Mouse (Mus musculus): Measurements from ENCODE around the gene Itgav.
A peak's percentile ranks its signal among the peaks of the same experiment; 100 is the strongest.
"Not testable (repeated sequence)": the region's sequence is repeated elsewhere in the genome, so short reads cannot be mapped to it uniquely, and the experiment has no call there.

Itgav gene

DNA sequence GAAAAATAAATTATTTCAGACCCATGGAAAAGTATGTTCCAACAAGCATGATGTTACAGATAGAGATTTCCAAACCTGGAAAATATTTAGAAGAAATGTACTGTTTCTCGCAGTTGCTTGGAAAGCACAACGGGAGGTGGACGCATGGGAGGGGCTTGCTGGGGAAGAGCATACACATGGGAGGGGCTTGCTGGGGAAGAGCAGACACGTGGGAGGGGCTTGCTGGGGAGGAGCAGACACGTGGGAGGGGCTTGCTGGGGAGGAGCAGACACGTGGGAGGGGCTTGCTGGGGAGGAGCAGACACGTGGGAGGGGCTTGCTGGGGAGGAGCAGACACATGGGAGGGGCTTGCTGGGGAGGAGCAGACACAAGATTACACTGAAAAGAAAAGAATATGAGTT is 10.9 kb upstream of the Itgav start:
- DNase-seq (ENCODE audit: low spot score) = not testable (repeated sequence)

DNA sequence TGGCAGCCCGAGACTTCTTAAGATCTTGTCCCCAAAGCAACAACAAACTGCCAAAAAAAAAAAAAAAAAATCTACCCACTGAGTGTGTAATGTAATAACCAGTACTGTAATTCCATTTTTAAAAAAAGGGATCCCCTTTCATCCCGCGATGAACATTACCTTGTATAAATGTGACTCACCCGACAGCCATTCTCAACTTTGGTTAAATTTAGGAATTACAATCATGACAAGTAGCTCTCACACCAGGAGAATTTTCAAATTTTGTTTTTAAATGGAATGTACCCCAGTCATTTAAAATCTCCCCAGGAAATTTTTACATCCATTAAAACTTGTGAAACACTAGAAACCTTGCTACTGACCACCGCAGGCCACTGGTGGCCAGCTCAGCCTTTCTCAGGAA is 10.3 kb upstream of the Itgav start:
- DNase-seq (ENCODE audit: low spot score) = no peak

GRCm38 (mm10) chr2:83714783-83715182 is 9.4 kb upstream of the Itgav start:
- no peak for DNase-seq (ENCODE audit: low spot score)

- DNase-seq (ENCODE audit: low spot score) = no peak
These were observed 5.9 kb upstream of the Itgav start for GRCm38 (mm10) chr2:83718341-83718740.

GRCm38 (mm10) chr2:83721635-83722034 is 2.6 kb upstream of the Itgav start:
- no peak for DNase-seq (ENCODE audit: low spot score)

GRCm38 (mm10) chr2:83722936-83723335 is 1.3 kb upstream of the Itgav start:
- DNase-seq (ENCODE audit: low spot score) = no peak

DNA sequence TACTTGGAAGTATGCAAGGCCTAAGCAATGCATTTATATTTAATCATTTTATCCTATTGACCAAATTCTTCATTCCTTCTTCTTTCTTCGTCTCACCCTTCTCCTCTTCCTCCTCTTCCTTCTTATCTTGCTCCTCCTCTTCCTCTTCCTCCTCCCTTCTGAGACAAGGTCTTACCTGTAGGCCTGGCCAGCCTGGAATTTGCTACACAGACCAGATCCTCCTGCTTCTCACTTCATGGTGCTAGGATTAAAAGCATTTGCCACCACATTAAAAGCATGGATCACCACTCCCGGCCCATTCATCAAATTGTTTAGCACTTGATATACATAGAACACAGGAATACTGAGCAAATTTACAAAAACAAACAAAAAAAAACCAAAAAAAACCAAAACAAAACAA is 851 bp upstream of the Itgav start:
- DNase-seq (ENCODE audit: low spot score) = no peak

- DNase-seq (ENCODE audit: low spot score) = no peak
These were observed 882 bp downstream of the Itgav start for GRCm38 (mm10) chr2:83724827-83725730.

DNA sequence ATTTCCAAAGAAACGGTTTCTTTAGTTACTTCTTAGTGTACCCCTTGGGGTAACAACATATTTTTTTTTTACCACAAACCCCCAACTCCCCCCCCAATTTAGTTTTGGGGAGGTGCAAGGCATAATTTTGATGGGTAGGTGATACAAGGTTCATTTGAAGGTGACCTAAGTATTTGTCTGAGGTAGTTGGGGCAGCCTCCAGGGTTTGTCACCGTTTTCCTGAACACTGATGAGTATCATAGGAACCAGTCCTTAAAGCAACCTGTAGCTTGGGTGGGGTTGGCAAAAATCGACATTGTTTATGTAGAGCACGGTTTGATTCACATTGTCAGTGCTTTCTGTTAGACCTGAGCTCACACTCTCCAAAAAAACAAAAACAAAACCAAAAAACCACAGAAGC is 1.6 kb downstream of the Itgav start:
- no peak for DNase-seq (ENCODE audit: low spot score)

DNA sequence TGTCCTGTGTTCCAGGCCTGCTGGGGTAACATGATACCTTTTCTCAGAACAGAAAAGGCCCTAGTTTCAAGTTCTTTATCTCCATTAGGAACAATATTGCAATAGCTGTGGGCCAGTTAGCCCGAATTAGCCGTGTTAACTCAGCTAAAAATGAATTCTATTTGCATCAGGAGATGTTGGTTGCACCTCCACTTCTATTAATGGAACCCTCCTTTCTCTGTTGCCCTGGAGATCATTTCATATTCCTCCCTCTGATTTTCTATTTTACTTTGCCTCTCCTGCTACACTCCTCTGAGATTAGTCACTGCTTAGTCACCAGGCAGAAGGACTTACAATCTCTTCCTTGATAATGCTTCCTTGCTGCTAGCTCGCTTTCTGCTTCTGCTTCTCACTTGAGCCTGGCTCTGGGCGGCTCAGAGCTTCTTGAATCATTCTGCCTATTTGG is 4.1 kb downstream of the Itgav start:
- DNase-seq (ENCODE audit: low spot score) = peak; percentile 77

DNA sequence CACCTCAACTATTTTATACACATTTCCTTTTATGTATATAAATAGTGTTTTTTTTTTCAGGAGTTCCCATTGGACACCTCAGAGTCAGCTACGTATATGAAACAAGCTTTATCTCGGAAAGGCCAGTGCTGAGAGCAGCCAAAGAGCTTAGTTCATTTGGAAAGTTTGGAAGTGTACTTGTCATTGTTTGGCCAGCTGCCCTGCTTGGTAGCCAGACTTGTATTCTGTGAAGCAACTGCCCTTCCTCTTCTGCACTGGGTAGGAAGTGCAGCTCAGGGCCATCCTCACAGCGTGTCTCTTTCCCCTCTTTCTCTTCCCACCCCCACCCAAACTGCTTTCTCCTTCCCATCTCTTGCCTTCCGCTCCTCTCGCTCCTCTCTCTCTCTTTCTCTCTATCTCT is 5.1 kb downstream of the Itgav start:
- DNase-seq (ENCODE audit: low spot score) = peak; percentile 57

GRCm38 (mm10) chr2:83732896-83733295 is 8.7 kb downstream of the Itgav start:
- no peak for DNase-seq (ENCODE audit: low spot score)

- no peak for DNase-seq (ENCODE audit: low spot score)
These were observed 9.8 kb downstream of the Itgav start for GRCm38 (mm10) chr2:83733981-83734393.

GRCm38 (mm10) chr2:83735276-83735675 is 11.1 kb downstream of the Itgav start:
- no peak for DNase-seq (ENCODE audit: low spot score)

DNA sequence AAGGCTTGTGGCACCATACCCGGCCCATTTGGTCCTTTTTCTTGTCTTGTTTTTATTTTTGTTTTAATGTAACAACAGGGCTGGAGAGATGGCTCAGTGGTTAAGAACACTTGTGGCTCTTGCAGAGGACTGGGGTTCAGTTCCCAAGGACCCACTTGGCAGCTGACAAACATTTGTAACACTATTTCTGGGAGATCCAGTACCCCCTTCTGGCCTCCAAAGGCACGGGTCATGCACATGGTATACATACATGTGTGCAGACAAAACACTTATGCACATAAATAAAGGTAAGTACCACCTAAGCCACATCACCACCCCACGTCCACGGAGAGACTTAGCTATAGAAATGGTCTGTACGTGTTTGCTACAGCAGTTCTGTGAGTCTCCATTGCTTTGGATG is 12.6 kb downstream of the Itgav start:
- no peak for DNase-seq (ENCODE audit: low spot score)

- DNase-seq (ENCODE audit: low spot score) = no peak
These were observed 14.5 kb downstream of the Itgav start for GRCm38 (mm10) chr2:83738586-83739251.

- no peak for DNase-seq (ENCODE audit: low spot score)
These were observed 15.4 kb downstream of the Itgav start for GRCm38 (mm10) chr2:83739461-83740124.

- DNase-seq (ENCODE audit: low spot score) = no peak
These were observed 16.4 kb downstream of the Itgav start for GRCm38 (mm10) chr2:83740601-83741031.

GRCm38 (mm10) chr2:83742210-83742609 is 18.0 kb downstream of the Itgav start:
- no peak for DNase-seq (ENCODE audit: low spot score)

GRCm38 (mm10) chr2:83742836-83743235 is 18.6 kb downstream of the Itgav start:
- no peak for DNase-seq (ENCODE audit: low spot score)

DNA sequence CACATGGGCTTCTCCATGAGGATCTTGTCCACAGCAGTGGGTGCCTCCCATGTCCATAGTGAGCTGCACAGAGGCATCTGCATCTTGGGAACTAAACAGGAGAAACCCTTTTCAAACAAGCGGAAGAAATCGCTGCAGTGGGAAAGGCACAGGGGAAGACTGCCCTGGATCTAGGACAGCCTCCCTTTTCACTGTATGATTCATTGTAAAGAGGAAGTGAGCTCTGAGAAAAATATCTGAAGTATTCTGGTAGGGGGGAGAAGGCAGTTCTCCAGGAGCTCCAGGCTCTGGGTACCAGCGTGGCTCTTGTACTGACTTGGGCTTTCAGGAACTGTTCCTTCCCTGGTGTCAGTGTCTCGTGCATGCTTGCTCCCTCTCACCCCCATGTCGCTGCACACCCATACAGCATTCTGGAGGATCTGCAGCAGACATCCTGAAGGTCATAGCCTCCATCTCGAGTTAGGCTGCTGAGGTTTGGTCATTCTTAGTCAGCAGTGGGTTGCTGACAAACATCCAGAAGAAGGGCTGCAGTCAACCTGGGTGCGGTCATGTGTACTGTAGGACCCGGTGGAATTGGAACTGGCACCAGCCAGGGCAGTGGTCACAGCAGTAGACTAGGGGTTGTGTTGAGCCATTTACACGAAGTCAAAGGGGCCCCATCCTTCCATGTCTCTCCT is 20.2 kb downstream of the Itgav start:
- no peak for DNase-seq (ENCODE audit: low spot score)

GRCm38 (mm10) chr2:83745257-83745656 is 21.1 kb downstream of the Itgav start:
- DNase-seq (ENCODE audit: low spot score) = no peak
